Mouse (Mus musculus): Measurements from ENCODE around the gene Phactr2. TPM values are rescaled to one million over a fixed set of nuclear protein-coding genes. Genes with fewer than 3 reads are reported as not detected.
A peak's percentile ranks its signal among the peaks of the same experiment; 100 is the strongest.

Phactr2 gene
- polyA plus RNA-seq, 1 experiment from 2014 or later = 6.4 TPM

DNA sequence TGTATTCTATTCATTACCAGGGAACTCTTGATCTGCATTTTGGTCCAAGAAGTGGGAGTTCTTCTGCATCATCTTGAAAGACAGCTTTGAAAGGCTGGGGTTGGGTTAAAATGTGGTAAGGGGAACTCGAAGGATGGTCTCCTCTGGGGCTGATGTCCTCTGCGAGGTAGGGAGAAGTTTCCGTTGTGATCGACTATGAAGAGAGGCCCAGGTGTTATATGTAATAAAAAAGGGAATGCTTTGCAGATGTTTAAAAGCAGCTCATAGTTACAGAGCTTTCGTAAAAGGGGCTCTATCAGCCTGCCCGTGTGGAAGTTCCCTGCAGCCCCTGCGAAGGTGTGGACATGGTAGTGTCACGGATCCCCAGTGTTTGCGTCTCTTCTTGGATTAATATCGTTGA, 50.2 kb downstream of the Phactr2 start:
- H3K9me3 ChIP-seq = no peaks in the 10 kb centered on the region
- peaks cover under 1% of the 10 kb centered on the region; the same call in 1 of the 2 replicates for H3K4me1 ChIP-seq (replicated peaks)
- ATAC-seq = no peak
- H3K27ac ChIP-seq = no peak overlapping the region
- no peaks in the 10 kb centered on the region for H3K27me3 ChIP-seq
- WGBS = 94% methylated on average over 10 of the region's 10 CpGs
- no peak overlapping the region for H3K9ac ChIP-seq (replicated peaks)
- no peaks in the 10 kb centered on the region for H3K36me3 ChIP-seq
- no peak overlapping the region for H3K4me2 ChIP-seq (replicated peaks)
- no peak overlapping the region for H3K4me3 ChIP-seq (replicated peaks)

DNA sequence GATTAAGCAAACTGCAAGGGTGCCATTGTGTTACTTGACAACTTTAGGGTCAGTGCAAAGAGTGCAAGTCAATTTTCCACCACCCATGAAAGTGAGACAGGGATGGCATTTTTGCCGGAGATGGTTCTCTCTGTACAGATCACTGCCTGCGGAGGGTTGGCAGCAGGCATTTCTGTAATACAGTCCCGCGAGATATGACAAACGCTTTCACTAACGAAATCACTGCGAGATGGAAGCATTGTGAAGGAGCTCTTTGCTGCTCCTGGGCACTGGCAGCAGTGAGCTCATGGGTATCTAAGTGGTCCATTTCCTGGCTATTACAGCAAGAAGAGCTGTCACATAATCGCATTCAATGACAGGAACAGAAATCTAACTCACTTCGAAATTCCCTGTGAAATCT, 52.1 kb downstream of the Phactr2 start:
- no peak overlapping the region for H3K27ac ChIP-seq
- WGBS = 81% methylated on average over 9 of the region's 9 CpGs
- H3K9me3 ChIP-seq = no peaks in the 10 kb centered on the region
- no peaks in the 10 kb centered on the region for H3K4me1 ChIP-seq (replicated peaks)
- H3K4me3 ChIP-seq (replicated peaks) = no peak overlapping the region
- H3K27me3 ChIP-seq = no peaks in the 10 kb centered on the region
- H3K9ac ChIP-seq (replicated peaks) = no peak overlapping the region
- ATAC-seq = 0 out of 2 replicates have a peak, but pooled peaks have one; percentile 45
- no peak overlapping the region for H3K4me2 ChIP-seq (replicated peaks)
- no peaks in the 10 kb centered on the region for H3K36me3 ChIP-seq

DNA sequence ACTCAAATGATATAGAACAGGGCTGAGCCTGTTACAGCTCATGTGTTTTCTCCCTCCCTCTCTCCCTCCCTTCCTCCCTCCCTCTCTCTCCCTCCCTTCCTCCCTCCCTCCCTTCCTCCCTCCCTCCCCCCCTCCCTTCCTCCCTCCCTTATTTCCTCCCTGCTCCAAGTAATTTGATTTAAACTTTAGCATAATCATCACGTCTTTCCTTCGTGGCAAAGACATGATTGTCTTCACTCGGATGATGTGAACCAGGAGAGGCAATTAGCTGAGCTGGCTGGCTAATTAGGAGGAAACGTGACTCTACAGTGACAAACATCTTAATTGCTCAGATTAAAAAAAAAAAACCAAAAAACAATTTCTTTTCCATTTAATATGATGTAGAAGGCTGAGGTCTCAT, 55.0 kb downstream of the Phactr2 start:
- Histone ChIP-seq H3K4me2 (replicated peaks) (no peak overlapping the region), H3K4me3 (replicated peaks) (no peak overlapping the region), H3K9ac (replicated peaks) (no peak overlapping the region), H3K9me3 (no peaks in the 10 kb centered on the region), H3K4me1 (replicated peaks) (peaks cover 12% of the 10 kb centered on the region), H3K27ac (no peak overlapping the region), H3K27me3 (no peaks in the 10 kb centered on the region), H3K36me3 (no peaks in the 10 kb centered on the region)
- no peak for ATAC-seq
- WGBS = 62% methylated on average over 4 of the region's 4 CpGs

DNA sequence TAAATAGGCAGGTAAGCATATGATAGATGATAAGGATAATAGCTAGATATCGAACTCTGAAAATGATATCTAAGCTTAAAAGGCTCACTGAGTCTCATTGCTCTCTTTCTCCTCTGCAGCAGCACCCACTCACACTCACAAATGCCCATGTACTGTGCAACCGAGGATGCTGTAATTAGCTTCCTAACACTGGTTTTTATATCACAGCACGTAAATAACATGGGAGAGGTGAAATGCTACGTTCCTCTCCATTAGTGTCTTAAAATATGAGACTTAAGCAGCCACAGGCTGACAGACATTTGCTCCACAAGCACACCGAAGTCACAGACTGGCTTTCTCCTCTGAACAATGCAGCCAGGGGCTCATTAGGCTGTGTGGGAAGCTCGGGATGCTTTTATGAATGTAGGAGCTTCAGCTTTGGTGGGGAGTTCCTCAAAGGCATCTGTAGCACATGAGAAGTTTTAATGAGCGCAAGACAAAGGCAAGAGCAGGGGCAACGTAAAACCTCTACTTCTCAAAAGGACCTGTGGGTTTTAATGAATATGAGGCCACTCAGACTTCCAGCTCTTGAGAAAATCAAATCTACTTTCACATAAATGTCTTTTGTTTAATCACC, 58.6 kb downstream of the Phactr2 start:
- peak; percentile 80 for ATAC-seq
- no peak overlapping the region for H3K4me2 ChIP-seq (replicated peaks)
- H3K27me3 ChIP-seq = no peaks in the 10 kb centered on the region
- peaks cover 12% of the 10 kb centered on the region for H3K4me1 ChIP-seq (replicated peaks)
- H3K9me3 ChIP-seq = no peaks in the 10 kb centered on the region
- 36% methylated on average over 8 of the region's 8 CpGs for WGBS
- no peak overlapping the region for H3K4me3 ChIP-seq (replicated peaks)
- no peak overlapping the region for H3K9ac ChIP-seq (replicated peaks)
- H3K27ac ChIP-seq = 0 out of 2 replicates have a peak overlapping the region, but pooled peaks have one; percentile 12
- no peaks in the 10 kb centered on the region for H3K36me3 ChIP-seq

DNA sequence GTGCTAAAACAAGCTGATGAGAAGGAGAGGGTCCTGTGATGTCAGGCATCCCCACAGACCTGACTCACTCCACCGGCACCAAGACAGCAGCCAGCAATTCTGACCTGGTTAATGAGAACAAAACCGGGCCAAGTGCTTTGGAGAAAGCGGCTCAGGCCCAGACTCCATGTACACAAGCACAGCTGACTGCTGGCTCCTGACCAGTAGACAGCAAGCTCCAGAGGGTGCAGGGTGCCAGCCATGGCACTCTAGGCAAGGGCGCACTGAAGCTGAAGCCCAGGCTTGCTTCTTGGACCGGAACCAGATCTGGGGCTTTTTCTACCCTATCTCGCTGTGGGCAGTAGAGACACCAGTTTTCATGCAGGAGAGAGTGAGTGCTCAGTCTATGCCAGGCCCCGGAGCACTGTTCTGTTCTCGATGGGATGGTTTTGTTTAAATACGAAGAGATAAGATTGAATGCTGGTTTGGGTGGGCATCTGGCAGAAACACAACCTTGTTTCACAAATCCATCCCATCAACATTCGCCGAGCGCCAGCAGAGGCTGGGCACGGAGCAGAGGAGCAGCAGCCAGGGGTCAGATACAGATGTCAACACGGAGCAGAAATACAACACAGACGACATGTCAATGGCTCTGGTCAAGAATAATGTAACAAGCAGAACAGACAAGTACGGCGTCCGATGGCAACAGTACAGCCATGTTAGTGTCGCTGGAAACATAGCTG, 61.8 kb downstream of the Phactr2 start:
- WGBS = 92% methylated on average over 19 of the region's 19 CpGs
- Histone ChIP-seq H3K4me1 (replicated peaks) (peaks cover 12% of the 10 kb centered on the region), H3K9ac (replicated peaks) (no peak overlapping the region), H3K36me3 (no peaks in the 10 kb centered on the region), H3K27me3 (no peaks in the 10 kb centered on the region), H3K4me3 (replicated peaks) (no peak overlapping the region), H3K4me2 (replicated peaks) (no peak overlapping the region), H3K9me3 (no peaks in the 10 kb centered on the region), H3K27ac (no peak overlapping the region)
- ATAC-seq = no peak

DNA sequence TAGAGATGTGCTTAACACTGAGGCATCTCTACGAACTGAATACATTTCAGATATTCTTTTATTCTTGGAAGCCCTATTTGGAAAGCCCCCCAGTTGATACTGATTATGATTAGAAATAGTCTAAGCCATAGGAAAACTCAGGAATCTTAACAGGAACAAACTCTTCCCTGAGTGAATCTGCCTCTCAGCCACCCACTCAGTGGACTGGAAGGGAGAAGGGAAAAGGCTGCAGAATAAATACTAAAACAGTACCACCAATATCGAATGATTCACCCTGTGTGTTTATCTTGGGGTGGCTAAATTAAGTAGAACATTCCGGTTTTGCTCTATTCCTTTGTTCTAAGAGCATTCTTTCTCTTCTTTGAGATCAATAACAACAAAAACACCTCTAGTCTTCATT, 63.2 kb downstream of the Phactr2 start:
- Histone ChIP-seq H3K9ac (replicated peaks) (no peak overlapping the region), H3K9me3 (no peaks in the 10 kb centered on the region), H3K27ac (no peak overlapping the region), H3K36me3 (no peaks in the 10 kb centered on the region), H3K4me2 (replicated peaks) (no peak overlapping the region), H3K4me1 (replicated peaks) (peaks cover 11% of the 10 kb centered on the region), H3K27me3 (no peaks in the 10 kb centered on the region), H3K4me3 (replicated peaks) (no peak overlapping the region)
- ATAC-seq = no peak
- WGBS = 88% methylated on average over 3 of the region's 3 CpGs

DNA sequence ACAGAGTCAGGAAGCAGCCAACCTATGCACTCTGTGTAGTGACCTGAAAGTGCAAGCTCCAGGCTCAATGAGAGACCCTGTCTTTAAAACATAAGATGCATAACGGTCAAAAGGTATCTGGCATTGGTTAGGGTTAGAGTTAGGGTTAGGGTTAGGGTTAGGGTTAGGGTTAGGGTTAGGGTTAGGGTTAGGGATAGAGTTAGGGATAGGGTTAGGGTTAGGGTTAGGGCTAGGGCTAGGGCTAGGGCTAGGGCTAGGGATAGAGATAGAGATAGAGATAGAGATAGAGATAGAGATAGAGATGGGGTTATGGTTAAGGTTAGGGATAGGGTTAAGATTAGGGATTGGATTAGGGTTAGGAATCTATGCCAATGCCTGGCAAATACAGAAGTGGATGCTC, 72.2 kb downstream of the Phactr2 start:
- no peak overlapping the region for H3K4me3 ChIP-seq (replicated peaks)
- no peaks in the 10 kb centered on the region for H3K9me3 ChIP-seq
- no peaks in the 10 kb centered on the region for H3K4me1 ChIP-seq (replicated peaks)
- no peak for ATAC-seq
- WGBS = 83% methylated on average over 1 of the region's 1 CpGs
- H3K4me2 ChIP-seq (replicated peaks) = no peak overlapping the region
- H3K36me3 ChIP-seq = no peaks in the 10 kb centered on the region
- H3K9ac ChIP-seq (replicated peaks) = no peak overlapping the region
- no peak overlapping the region for H3K27ac ChIP-seq
- H3K27me3 ChIP-seq = no peaks in the 10 kb centered on the region

DNA sequence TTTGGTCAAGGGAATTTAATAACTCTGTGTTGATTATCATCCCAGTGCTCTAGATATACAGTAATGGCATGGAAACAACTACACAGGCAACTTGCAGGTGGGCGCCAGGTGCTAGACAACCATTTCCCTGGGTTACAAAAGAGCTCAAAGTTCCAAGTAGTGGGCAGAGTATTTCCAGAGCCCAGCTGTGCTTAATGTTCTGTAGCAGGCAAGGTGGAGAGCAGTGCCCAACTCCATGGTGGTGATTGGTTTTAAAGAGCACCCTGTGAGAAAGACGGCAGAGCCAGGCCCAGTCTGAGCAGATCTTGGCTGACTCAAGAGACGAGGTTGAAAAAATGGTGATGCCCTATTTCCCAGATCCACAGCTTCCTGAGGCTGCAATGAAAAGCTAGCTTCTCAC, 78.5 kb downstream of the Phactr2 start:
- ATAC-seq = no peak
- no peaks in the 10 kb centered on the region for H3K4me1 ChIP-seq (replicated peaks)
- no peaks in the 10 kb centered on the region for H3K27me3 ChIP-seq
- WGBS = 87% methylated on average over 3 of the region's 3 CpGs
- no peak overlapping the region for H3K4me3 ChIP-seq (replicated peaks)
- no peak overlapping the region for H3K9ac ChIP-seq (replicated peaks)
- no peak overlapping the region for H3K4me2 ChIP-seq (replicated peaks)
- H3K36me3 ChIP-seq = no peaks in the 10 kb centered on the region
- H3K9me3 ChIP-seq = no peaks in the 10 kb centered on the region
- H3K27ac ChIP-seq = no peak overlapping the region

DNA sequence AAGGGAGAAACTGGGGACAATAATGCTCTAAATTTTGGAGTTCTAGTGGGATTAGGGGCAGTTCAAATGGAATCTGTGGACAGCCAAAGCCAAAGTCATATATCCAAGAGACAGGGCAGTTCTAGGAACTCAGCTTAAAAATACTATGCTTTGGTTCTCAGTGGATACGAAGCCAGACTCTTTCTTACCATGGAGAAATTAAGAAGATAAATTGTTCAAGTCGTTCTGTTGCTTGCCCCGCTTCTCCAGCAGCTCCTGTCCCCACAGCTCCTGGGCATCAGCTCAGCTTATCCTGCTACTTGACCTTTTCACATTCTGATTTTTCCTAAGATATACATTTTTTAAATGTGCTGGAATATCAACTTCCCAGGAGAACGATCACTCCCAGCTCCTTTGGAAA, 80.2 kb downstream of the Phactr2 start:
- Histone ChIP-seq H3K9ac (replicated peaks) (no peak overlapping the region), H3K4me3 (replicated peaks) (no peak overlapping the region), H3K9me3 (no peaks in the 10 kb centered on the region), H3K27me3 (no peaks in the 10 kb centered on the region), H3K27ac (no peak overlapping the region), H3K36me3 (no peaks in the 10 kb centered on the region), H3K4me2 (replicated peaks) (no peak overlapping the region), H3K4me1 (replicated peaks) (peaks cover 1% of the 10 kb centered on the region)
- WGBS = 86% methylated on average over 4 of the region's 4 CpGs
- ATAC-seq = no peak

DNA sequence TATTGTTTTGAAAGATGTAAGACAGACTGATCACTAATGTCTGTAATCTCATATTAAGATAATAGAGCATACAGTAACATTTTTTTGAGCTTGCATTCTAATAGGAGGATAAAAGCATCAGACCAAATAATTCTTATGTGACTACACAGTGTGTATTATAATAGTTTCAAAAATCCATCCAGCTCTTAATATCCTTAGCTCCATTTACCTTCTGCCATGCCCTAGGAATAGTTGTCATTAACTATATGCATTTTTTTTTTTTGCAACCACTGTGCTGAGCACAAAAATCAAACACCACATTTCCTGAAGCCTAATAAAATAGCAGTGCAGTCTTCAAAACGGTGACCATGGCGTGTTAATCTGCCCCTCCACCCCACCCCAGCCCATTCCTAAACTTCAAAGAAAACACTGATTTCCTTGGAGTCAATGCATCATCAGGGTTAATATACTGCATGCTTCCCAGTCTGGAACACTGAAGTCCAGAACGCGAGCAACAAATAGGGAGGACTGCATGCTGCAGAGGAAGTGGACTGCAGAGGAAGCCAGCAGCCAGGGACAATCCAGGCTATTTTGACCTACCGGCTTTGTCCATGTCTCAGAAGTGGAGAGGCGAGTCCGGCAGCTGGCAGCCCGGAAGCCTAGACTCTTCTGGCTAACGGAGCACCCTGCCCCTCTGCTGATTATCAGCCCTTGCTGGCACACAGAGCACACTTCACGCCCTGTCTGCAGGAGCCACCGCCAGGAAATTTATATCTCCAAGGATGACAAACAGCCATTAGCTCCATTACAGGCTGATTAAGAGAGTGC, 85.9 kb downstream of the Phactr2 start:
- Histone ChIP-seq H3K27me3 (no peaks in the 10 kb centered on the region), H3K36me3 (no peaks in the 10 kb centered on the region), H3K9ac (replicated peaks) (peak overlapping the region; percentile 46), H3K9me3 (no peaks in the 10 kb centered on the region), H3K4me2 (replicated peaks) (peak overlapping the region; percentile 44), H3K4me3 (replicated peaks) (peak overlapping the region; percentile 27), H3K4me1 (replicated peaks) (peaks cover 10% of the 10 kb centered on the region), H3K27ac (peak overlapping the region; percentile 41; the same call in 1 of the 2 replicates)
- 27% methylated on average over 11 of the region's 11 CpGs for WGBS
- ATAC-seq = peak; percentile 82

DNA sequence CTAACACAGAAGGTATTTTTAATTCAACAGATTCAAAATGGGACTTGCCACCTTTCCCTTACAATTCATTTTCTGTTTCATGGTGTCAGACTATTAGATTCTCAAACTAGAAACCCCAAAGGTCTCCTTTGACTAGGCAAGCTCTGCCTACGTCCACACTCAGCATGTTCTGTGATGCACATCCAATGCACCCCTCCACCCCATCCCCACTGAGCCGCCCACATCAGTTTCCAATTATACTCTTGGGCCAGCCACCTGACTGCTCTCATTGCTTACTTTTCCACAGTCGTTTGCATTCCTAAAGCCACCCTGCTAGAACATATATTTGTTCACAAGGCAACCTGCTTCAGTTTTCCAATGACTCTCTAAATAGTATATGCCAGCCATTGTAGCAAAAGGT, 89.3 kb downstream of the Phactr2 start:
- WGBS = 74% methylated on average over 3 of the region's 3 CpGs
- Histone ChIP-seq H3K9me3 (no peaks in the 10 kb centered on the region), H3K27ac (no peak overlapping the region), H3K36me3 (no peaks in the 10 kb centered on the region), H3K4me1 (replicated peaks) (peaks cover 10% of the 10 kb centered on the region), H3K4me3 (replicated peaks) (no peak overlapping the region), H3K4me2 (replicated peaks) (no peak overlapping the region), H3K9ac (replicated peaks) (no peak overlapping the region), H3K27me3 (no peaks in the 10 kb centered on the region)
- no peak for ATAC-seq

DNA sequence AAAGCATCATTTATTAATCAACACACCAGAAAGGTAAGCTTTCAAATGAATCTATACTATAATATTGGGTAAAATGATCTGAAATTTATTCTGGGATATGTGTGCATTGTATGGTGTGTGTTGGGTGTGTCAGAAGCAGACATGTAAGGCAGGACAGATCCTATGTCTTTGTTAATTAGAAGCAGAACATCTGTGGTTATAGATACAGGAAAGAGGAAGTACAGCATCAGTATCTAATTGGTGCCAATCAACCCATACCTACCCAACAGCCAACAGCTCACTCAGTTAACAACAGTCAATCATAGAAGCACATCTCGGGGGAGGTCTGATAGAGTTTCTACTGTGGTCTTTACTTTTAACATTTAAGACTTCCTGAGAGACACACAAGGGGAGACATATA, 96.3 kb downstream of the Phactr2 start:
- H3K36me3 ChIP-seq = no peaks in the 10 kb centered on the region
- no peaks in the 10 kb centered on the region for H3K9me3 ChIP-seq
- H3K4me2 ChIP-seq (replicated peaks) = no peak overlapping the region
- H3K9ac ChIP-seq (replicated peaks) = no peak overlapping the region
- H3K27ac ChIP-seq = no peak overlapping the region
- ATAC-seq = no peak
- 0 out of 2 replicates have a peak, but pooled peaks cover 2% of the 10 kb centered on the region for H3K4me1 ChIP-seq (replicated peaks)
- WGBS = 97% methylated on average over 1 of the region's 1 CpGs
- no peaks in the 10 kb centered on the region for H3K27me3 ChIP-seq
- no peak overlapping the region for H3K4me3 ChIP-seq (replicated peaks)
